In the genomic region with DNA sequence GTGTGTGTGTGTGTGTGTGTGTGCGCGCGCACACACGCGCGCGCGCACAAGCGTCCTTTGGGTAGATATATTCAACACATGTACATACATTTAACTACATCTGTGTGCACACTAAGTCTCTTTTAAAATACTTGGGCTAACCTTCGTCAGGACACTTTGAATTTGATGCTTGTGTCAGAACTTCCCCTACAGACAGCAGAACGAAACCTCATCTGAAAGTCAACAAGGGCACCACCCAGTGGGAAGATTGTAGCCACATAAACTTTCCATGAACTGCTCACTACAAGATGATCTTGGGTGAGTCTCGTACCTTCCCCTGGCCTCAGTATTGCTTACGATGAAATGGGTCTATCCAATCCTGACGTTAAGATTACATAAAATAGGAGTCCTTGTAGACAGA, we compare ENCODE assay signal across 10 mouse cellular contexts. TPM values are rescaled to one million over a fixed set of nuclear protein-coding genes. Genes with fewer than 3 reads are reported as not detected.
DNase-seq lines count a peak whose midpoint lies in the region; ATAC-seq and TF ChIP-seq lines count a peak whose summit lies in the region.
"Had no signal": no experiment of that assay in that cellular context is flagged by ENCODE, and none has a peak within 500 bp of the region (broad histone marks: within the 10 kb centered on the region; RNA-seq: fewer than 3 reads in every experiment).

No protein-coding gene starts in this region.

- H3K4me1 ChIP-seq in forebrain, embryonic 10.5 days = peaks cover 74% of the 10 kb centered on the region
- no peaks in the 10 kb centered on the region; the same call in 1 of the 2 replicates for H3K4me1 ChIP-seq in forebrain, postnatal 0 days (ENCODE audit: insufficient read depth)
- H3K4me1 ChIP-seq in kidney, postnatal 0 days (replicated peaks; ENCODE audit: insufficient read depth, low read length) = peaks cover 19% of the 10 kb centered on the region; the same call in 1 of the 2 replicates
- H3K4me1 ChIP-seq in hindbrain, postnatal 0 days (ENCODE audit: insufficient read depth, low read length) = peaks cover 10% of the 10 kb centered on the region; the same call in 1 of the 2 replicates

- WGBS in forebrain, embryonic 10.5 days = 92% methylated on average over 14 of the region's 14 CpGs
- WGBS in forebrain, postnatal 0 days = 95% methylated on average over 14 of the region's 14 CpGs
- WGBS in kidney, postnatal 0 days = 89% methylated on average over 14 of the region's 14 CpGs
- WGBS in hindbrain, postnatal 0 days = 90% methylated on average over 14 of the region's 14 CpGs

- H3K4me2 ChIP-seq in forebrain, postnatal 0 days (ENCODE audit: low read depth) = no peak overlapping the region
- peak overlapping the region; percentile 99 for H3K4me2 ChIP-seq in kidney, postnatal 0 days (ENCODE audit: low read length)
- H3K4me2 ChIP-seq in hindbrain, postnatal 0 days (ENCODE audit: low read depth, low read length) = peak overlapping the region; percentile 99; the same call in 1 of the 2 replicates

- H3K36me3 ChIP-seq in forebrain, embryonic 10.5 days (replicated peaks) = no peaks in the 10 kb centered on the region
- H3K36me3 ChIP-seq in forebrain, postnatal 0 days (ENCODE audit: insufficient read depth) = no peaks in the 10 kb centered on the region
- H3K36me3 ChIP-seq in kidney, postnatal 0 days (ENCODE audit: insufficient read depth, low read length) = no peaks in the 10 kb centered on the region
- no peaks in the 10 kb centered on the region for H3K36me3 ChIP-seq in hindbrain, postnatal 0 days (ENCODE audit: insufficient read depth, low read length)

- H3K27me3 ChIP-seq in forebrain, embryonic 10.5 days (ENCODE audit: poor library complexity, severe bottlenecking) = peaks cover 87% of the 10 kb centered on the region
- H3K27me3 ChIP-seq in forebrain, postnatal 0 days (ENCODE audit: insufficient read depth, low read length) = peaks cover 7% of the 10 kb centered on the region; the same call in 1 of the 2 replicates
- peaks cover 5% of the 10 kb centered on the region; the same call in 1 of the 2 replicates for H3K27me3 ChIP-seq in kidney, postnatal 0 days (ENCODE audit: insufficient read depth, low read length)
- H3K27me3 ChIP-seq in hindbrain, postnatal 0 days (ENCODE audit: insufficient read depth, low read length) = peaks cover 21% of the 10 kb centered on the region; the same call in 1 of the 2 replicates

- no peak for TF ChIP-seq CTCF in forebrain, postnatal 0 days (IDR thresholded peaks at IDR 0.05; ENCODE audit: low read depth)
- TF ChIP-seq CTCF in kidney, postnatal 0 days (IDR thresholded peaks at IDR 0.05; ENCODE audit: low read depth) = peak; percentile 28; the same call in 1 of the 2 replicates
- no peak for TF ChIP-seq CTCF in hindbrain, postnatal 0 days (IDR thresholded peaks at IDR 0.05; ENCODE audit: low read depth)

- ATAC-seq in forebrain, postnatal 0 days = no peak
- no peak for ATAC-seq in kidney, postnatal 0 days (replicated peaks; ENCODE audit: low FRiP score, low read depth)
- ATAC-seq in hindbrain, postnatal 0 days = no peak

- H3K27ac ChIP-seq in forebrain, embryonic 10.5 days = 0 out of 2 replicates have a peak overlapping the region, but pooled peaks have one; percentile 31
- no peak overlapping the region for H3K27ac ChIP-seq in forebrain, postnatal 0 days (ENCODE audit: low read depth, low read length)
- no peak overlapping the region for H3K27ac ChIP-seq in kidney, postnatal 0 days
- no peak overlapping the region for H3K27ac ChIP-seq in hindbrain, postnatal 0 days

- H3K9ac ChIP-seq in forebrain, postnatal 0 days = no peak overlapping the region
- H3K9ac ChIP-seq in kidney, postnatal 0 days (ENCODE audit: low read depth, low read length) = no peak overlapping the region
- no peak overlapping the region for H3K9ac ChIP-seq in hindbrain, postnatal 0 days (replicated peaks; ENCODE audit: low read length)

- peak overlapping the region; percentile 78; the same call in 1 of the 2 replicates for H3K4me3 ChIP-seq in forebrain, embryonic 10.5 days
- H3K4me3 ChIP-seq in forebrain, postnatal 0 days (ENCODE audit: low read depth, low read length) = no peak overlapping the region
- H3K4me3 ChIP-seq in kidney, postnatal 0 days (replicated peaks; ENCODE audit: low read depth, low read length) = peak overlapping the region; percentile 66
- H3K4me3 ChIP-seq in hindbrain, postnatal 0 days (ENCODE audit: low read length) = no peak overlapping the region

- H3K9me3 ChIP-seq in forebrain, embryonic 10.5 days = no peaks in the 10 kb centered on the region
- H3K9me3 ChIP-seq in forebrain, postnatal 0 days (ENCODE audit: low read length) = no peaks in the 10 kb centered on the region
- H3K9me3 ChIP-seq in kidney, postnatal 0 days (replicated peaks; ENCODE audit: low read length) = no peaks in the 10 kb centered on the region
- H3K9me3 ChIP-seq in hindbrain, postnatal 0 days (ENCODE audit: low read length) = no peaks in the 10 kb centered on the region

- DNase-seq in forebrain, embryonic 10.5 days (ENCODE audit: extremely low spot score, low spot score) = no peak
- no peak for DNase-seq in forebrain, postnatal 0 days
- DNase-seq in kidney, postnatal 0 days (ENCODE audit: low spot score) = no peak
- no peak for DNase-seq in kidney, postnatal 25 days
- DNase-seq in 416B (ENCODE audit: low read depth) = peak; percentile 38
- DNase-seq in hindbrain, postnatal 0 days (ENCODE audit: low spot score) = no peak
- no peak for DNase-seq in adrenal gland, adult 8-10 months
- no peak for DNase-seq in adrenal gland, adult (ENCODE audit: inconsistent age in 2 of 2, low spot score in 1 of 2)
- DNase-seq: cerebellum, adult 11-12 months; lung, postnatal 4 days had no signal

RNA-seq across cellular contexts. Expression of gene Atoh8, which starts 3.0 kb away (rescaled TPM):
- polyA plus RNA-seq in forebrain, embryonic 10.5 days (2016; fragmentation: Nextera tagmentation; extraction: Ambion mirVana) = 11.2 and 11.5 TPM in 2 replicates
- total RNA-seq in forebrain, postnatal 0 days (2014; rRNA removed) = 2.6 and 6.9 TPM in 2 replicates
- polyA plus RNA-seq in forebrain, postnatal 0 days (2015; fragmentation: Nextera tagmentation; extraction: Ambion mirVana) = 3.9 TPM in 2 replicates
- 18.0 and 20.8 TPM in 2 replicates for polyA plus RNA-seq in kidney, postnatal 0 days (2015; fragmentation: Nextera tagmentation; extraction: Ambion mirVana)
- 6.5 and 8.1 TPM in 2 replicates for total RNA-seq in hindbrain, postnatal 0 days (2014; rRNA removed)
- 3.8 and 5.2 TPM in 2 replicates for polyA plus RNA-seq in hindbrain, postnatal 0 days (2015; fragmentation: Nextera tagmentation; extraction: Ambion mirVana)
- 1 to 10 TPM; 1.8 to 3.9 (median 2.2) TPM for total RNA-seq in adrenal gland, adult 8-10 months (2022)

Comparison
In these comparisons a context has a peak if more than half of its experiments do, and no peak if none do; other contexts are left out.
1. H3K4me3 ChIP-seq: peak in forebrain, embryonic 10.5 days (single experiment) and kidney, postnatal 0 days (single experiment); none in forebrain, postnatal 0 days (single experiment) and hindbrain, postnatal 0 days (single experiment).